Mouse (Mus musculus): ENCODE data around the gene Hoxd10.

Hoxd10 gene

DNA sequence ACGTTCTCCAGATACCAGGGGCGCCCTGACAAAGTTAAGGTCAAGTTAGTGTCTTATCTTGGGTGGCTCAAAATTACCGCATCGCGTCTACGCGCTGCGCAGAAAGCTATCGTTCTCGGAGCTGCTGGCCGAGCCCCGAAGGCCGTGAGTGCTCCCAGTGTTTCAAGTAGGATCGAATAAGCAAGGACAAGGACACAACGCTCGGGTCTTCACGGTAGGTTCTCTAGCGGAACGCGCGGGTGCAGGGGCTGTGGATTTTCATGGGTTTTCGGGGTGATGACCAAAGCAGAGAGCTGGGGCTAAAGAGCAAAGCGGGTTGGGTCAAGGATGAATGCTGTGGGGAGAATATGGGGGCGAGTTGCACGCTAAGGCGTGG, 12.1 kb upstream of the Hoxd10 start:
- in situ Hi-C loops (cut with MboI, MseI), result loop anchor here (10.0 kb wide), 1 partner anchor 615 kb away; no protein-coding TSS in a partner anchor

DNA sequence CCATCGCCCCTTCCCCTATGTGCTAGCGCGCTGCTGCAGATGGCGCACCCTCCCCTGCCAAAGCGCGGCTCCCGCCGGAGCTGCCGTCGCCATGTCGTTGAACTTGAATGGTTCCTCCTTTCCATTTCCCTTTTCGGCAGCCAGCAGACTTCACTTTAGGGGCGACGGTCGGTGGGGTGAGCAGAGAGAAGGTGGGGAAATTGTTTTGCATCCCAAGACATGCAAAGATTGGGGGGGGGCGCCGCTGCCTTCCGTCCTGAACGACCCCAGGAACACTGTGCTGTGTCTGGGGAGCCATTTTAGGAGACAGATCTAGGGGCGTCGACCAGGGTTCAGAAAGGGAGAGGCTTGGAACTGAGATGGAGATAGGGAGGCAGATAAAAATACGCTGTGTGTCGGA, 11.7 kb upstream of the Hoxd10 start:
- in situ Hi-C loops (cut with MboI, MseI), result loop anchor here (10.0 kb wide), 1 partner anchor 615 kb away; no protein-coding TSS in a partner anchor

DNA sequence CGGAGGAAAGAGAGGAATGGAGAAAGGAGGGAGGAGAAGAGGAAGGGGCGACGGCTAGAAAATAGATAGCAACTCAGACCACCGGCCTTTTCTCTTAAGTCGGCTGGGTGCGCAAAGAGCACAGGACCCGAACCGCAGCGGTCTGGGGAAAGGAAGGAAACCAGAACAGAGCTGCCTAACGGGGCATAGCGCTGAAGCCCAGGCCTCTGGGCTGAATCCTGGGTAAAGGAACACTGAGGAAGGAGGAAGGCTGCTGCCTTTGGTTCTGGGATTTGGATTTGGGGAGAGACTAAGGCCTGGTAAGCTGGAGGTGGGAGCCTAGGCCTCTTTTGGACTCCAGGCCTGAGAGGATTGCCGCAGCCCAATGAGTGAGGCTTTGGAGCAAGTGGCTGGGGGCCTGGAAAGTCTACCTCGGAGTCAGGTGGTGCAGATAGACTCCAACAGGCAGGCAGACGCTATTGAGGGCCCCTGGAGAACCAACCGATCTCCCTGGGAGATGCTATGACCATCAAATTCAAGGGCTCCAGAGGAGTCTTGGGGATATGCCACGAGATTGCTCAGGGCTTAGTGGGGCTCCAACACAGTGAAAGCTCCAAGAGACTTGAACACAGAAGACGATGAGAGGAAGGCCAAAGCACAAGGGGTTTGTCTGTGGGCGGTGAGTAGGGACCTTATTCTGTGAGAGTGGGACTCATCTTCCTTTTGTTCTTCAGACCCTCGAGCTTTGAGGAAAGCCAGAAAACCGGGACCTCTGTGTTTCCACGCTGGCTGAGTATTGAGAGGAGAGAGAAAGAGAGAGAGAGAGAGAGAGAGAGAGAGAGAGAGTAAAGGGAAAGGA, 10.9 kb upstream of the Hoxd10 start:
- in situ Hi-C loops (cut with MboI, MseI), result no loop called here

DNA sequence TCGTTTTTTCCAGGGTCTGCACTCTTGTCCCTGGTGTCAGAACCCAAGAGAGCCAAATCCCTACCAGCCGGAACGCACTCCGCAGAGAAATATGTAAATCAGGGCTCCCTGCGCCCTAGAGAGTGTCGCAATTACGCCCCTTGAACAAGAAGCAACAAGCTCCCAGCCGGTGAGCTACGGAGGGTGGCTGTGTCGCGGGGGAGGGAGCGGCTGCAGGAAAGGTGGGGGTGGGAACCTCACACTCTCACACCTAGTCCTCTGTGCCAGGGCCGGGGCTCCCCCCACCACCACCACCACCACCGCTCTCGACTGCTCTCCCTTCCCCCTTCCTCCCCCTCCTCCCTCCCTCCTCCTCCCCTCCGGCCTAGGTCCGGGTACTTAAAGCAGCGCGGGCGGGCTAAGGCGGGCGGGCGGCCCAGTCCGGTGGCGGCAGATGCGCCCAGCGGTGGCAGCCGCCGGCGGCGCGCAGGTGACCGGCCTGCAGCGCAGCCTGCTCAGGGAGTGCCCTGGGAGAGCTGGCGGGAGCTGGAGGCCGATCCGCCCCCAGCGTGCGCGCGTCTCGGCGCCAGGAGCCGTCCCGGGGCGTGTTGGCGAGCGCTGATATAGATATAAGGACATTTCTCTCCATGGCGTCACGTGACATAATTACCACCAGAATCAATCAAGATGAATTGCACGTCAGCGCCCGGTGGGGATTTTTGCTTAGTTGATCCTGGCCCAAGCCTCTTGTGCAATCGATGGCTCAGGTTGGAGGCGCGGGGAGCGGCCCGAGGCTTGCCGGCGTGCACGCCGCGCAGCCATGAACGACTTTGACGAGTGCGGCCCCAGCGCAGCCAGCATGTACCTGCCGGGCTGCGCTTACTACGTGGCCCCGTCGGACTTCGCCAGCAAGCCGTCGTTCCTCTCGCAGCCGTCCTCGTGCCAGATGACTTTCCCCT, 9.9 kb upstream of the Hoxd10 start:
- in situ Hi-C loops (cut with MboI, MseI), result no loop called here

DNA sequence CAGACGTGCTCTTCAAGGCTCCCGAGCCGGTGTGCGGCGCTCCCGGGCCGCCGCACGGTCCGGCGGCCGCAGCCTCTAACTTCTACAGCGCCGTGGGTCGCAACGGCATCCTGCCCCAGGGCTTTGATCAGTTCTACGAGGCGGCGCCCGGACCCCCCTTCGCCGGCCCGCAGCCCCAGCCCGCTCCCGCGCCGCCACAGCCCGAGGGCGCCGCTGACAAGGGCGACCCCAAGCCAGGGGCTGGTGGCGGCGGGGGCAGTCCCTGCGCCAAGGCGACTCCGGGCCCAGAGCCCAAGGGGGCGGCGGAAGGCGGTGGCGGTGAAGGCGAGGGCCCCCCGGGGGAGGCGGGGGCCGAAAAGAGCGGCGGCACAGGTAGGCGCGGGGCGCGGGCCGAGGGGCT, 8.9 kb upstream of the Hoxd10 start:
- in situ Hi-C loops (cut with MboI, MseI), result no loop called here

DNA sequence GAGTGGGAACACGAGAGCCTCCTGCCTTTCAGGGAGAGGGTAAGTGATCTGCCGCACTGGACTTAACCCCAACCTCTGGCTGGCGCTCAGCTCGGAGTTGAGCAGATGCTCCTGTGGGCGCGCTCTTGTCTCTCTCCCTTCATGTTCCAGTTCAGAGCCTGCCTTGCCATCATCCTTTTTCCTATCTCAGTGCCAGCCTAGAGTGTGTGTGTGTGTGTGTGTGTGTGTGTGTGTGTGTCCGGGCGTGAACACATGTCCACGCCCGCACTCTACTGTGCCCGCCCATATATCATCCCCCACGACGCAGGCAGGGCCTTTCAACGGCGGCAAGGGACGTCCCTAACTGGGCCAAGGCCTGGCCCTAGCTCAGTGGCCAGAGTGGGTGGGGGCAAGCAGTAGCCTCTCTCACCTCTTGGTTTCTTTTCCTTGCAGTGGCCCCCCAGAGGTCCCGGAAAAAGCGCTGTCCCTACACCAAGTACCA, 8.2 kb upstream of the Hoxd10 start:
- in situ Hi-C loops (cut with MboI, MseI), result no loop called here

DNA sequence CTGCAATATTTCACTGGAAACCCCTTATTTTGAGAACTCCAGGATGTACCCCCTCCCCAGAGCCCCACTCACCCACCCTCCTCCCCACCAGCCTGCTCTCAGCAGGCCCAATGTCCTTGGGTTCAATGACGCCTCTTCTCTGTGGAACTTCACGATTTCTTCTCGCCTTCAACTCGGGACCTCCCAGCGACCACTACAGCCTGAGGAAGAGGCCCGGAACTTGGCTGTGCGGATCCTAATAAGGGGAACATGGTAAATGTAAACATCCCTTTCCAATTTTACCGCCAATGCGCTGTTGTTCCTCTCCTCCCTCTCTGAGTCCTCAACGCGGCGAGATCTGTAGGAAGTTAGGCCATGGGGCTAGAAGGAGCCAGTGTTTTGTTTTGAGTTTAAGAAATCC, 7.6 kb upstream of the Hoxd10 start:
- in situ Hi-C loops (cut with MboI, MseI), result no loop called here

DNA sequence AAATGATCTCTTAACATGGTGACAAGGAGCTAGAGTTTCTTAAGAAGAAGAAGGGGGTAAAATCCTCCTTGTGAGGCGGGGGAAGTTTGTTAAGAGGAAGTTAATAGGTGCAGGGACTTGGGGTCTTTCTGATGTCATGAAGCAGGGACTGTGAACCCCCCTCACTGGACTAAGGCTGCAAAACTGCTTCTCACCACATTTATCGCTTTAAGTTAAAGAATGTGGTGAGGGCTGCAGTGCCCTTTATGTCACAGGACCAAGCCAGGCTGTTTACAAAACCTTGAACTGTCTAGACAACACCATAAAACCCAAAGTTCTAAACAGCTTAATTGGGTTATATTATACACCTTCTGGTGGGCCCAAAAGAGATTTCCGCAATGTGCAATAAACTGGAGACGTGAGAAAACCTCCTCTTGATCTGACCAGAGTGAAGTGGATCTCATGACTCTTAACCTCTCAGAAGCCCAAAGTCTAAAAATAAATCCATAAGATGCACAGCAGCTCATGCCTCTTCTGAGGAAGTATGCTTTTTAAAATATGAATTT, 6.6 kb upstream of the Hoxd10 start:
- in situ Hi-C loops (cut with MboI, MseI), result no loop called here

DNA sequence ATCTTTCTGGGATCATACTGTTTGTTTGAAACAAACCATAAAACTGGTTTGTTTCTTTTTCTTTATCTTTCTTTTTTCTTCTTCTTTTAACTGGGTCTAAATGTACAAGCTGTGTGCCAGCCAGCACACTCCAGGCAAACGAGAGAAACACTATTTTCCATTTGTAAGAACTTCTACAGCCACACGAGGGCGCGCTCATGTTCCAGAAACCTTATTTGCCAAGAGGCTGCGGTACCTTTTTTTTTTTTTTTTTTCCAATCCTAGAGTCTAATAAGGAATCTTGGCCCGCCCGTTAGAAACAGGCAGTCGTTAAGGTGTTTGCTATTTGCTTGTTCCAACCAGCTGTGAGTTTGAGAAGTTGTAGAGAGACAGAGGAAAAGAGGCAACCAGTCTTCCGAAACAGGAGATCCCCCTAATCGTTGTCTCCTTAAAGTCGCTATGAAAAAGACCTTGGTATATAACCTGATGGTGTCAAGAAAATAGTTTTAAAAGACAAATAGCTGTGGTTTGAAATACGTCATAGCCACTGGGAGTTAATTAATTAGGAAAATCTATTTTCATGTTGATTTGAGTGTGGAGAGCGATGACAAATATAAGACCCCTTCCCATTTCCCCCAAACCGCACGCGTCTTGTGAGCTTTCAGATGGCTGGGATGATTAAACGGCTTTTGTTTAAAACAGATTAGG, 5.3 kb upstream of the Hoxd10 start:
- in situ Hi-C loops (cut with MboI, MseI), result no loop called here

DNA sequence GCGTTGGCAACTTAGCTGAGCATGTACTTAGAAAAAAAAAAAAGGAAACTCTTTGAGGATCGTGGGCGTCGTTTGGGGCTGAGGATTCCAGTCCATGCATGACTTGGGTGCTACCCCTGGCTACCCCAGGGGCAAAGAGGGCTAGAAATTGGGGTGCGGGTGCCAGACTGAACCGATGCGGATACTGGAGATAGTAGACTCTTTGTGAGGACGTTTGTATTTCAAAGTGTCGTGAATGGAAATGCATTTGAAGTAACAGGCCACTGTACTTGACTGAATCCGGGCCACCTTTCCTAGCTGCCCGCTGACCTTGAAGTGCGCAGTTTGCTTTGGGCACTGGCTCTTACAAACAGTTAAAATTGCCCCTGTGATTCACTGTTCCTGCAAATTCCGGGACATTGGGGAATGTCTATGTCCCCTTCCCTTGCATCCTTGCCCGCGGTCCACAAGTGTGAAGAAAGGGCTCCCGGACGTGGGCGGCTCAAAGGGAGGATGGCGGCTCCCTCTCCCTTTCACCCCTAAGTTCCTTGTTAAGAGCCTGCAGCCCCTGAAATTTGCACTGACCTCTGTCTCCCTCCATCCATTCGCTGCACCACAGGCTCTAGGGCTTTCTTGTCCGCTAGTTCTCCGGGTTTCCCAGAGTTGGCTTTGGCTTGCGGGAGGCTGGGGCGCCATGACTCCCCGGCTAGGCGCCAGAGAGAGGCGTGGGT, 4.6 kb upstream of the Hoxd10 start:
- in situ Hi-C loops (cut with MboI, MseI), result no loop called here

DNA sequence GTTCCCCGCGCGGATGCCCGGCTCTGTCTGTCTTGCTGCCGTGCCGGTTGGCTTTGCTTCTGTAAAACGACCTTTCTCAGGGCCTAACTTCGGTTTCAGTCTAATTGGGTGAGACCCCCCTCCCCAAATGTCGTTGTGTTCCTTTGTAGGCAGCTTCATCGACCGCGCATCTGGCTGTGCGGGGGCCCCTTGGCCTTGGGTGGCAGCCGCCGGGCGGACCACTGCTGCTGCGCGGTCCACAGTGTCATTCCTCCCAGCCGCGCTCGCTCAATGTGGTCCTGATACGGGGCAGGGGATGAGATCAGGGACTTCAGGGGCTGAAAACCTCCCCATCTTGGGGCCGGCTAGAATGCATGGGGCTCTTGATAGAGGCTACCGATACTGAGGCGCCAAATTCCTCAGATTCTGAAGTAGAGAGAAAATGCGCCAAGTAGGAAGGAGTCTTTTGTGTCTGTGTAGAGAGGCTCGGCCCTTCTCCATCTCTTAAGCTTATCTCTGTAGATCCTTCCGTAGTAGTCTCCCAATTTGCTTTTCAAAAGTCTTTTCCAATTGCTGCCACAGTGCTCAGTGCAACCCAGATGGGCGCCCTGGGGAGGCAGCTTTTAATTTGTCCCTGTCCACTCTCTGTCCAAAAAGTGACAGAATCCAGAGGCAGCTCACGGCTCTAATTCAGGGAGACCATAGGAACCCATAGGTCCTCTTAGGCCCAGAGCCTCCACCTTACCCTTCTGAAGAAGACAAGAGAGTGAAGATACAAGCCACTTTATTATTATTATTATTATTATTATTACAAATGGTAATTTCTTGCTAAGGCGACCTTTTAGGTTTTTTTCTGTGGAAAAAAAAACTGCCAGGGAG, 3.8 kb upstream of the Hoxd10 start:
- in situ Hi-C loops (cut with MboI, MseI), result no loop called here

DNA sequence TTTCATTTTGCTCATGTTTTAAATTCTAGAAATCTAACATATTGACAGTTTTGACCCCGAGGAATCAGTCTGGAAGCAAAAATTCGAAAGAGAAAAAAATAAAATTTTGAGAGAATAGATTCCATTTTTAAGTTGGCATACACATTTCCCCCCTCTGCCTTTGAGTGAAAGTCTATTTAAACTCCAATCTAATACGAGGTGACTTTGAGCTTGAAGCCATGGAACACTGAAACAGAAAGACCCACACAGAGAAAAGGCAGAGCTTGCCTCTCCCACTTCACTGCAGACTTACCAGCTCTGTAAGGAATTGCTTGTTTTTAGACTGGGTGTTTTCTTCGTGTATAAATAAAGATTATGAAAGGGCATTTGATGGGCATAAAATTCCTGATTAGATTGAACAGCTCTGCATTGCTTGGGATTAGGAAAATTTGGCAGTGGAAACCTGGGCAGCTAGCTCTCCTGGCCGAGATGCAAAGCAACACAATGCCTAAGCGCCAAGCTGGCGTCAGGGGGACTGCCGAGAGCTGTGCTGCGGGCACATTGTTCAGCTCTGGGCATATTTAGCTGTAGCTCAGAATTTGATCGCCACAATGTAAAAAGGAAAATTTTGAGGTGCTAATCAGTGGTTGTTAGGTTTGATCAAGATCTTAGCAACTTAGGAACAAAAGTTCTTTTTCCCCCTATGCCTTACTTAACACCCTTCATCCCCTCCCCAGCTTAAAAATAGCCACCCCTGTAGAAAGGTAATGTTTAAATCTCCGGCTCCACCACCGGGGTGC, 2.7 kb upstream of the Hoxd10 start:
- in situ Hi-C loops (cut with MboI, MseI), result no loop called here

DNA sequence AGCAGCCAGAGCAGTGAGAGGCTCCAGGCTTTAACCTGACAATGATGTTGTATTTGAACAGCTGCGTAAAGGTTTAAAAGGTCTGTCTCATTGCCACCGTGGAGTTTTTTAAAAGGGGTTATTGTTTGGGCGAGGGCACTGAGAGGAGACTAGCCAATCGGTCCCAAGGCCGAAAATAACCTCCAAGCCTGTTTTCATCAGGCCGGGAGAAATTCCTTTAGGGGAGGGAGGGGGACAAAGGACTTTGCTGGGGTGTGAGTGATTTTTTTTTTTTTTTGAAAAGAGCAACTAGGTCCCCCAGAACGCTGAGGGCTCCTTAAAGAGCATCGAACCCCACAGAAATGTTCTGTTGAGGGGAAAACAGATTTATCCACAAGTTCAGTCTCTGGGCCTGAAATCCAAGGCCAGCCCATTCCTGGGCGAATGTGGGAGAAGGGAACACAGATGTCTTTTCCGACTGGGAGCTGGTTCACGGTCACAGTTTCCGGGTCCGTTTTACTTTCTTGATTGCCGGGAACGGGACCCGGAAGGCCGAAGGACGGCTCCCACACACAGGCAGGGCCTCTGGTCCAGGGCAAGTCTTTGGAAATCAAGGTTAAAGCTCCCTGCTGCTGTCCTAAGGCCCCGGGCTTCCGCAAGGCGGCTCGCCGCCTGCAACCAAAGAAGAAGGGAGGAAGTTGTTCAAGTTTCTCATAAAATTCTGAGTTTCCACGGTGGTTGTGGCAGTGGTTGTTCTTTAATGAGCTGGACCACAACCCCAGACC, 2.0 kb upstream of the Hoxd10 start:
- in situ Hi-C loops (cut with MboI, MseI), result loop anchor here (5.0 kb wide), 1 partner anchor 58 kb away; no protein-coding TSS in a partner anchor

DNA sequence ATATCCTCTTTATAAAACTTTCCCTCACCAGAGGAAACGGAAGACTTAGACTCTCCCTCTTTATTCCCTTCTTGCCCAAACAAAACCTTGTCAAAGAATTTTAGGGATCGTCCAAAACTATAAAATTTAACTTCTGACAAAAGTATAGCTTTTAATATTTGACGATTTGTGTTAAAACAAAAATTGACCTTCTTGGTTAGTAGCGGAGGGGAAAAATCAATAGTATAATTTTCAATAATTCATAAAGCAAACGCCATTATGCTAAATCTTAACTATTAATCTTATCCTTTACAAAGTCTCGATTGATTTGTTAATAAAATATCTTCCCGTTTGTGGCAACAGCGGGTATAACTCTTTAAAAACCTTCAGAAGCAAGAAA, 1.4 kb upstream of the Hoxd10 start:
- in situ Hi-C loops (cut with MboI, MseI), result loop anchor here (5.0 kb wide), 1 partner anchor 57 kb away; no protein-coding TSS in a partner anchor

DNA sequence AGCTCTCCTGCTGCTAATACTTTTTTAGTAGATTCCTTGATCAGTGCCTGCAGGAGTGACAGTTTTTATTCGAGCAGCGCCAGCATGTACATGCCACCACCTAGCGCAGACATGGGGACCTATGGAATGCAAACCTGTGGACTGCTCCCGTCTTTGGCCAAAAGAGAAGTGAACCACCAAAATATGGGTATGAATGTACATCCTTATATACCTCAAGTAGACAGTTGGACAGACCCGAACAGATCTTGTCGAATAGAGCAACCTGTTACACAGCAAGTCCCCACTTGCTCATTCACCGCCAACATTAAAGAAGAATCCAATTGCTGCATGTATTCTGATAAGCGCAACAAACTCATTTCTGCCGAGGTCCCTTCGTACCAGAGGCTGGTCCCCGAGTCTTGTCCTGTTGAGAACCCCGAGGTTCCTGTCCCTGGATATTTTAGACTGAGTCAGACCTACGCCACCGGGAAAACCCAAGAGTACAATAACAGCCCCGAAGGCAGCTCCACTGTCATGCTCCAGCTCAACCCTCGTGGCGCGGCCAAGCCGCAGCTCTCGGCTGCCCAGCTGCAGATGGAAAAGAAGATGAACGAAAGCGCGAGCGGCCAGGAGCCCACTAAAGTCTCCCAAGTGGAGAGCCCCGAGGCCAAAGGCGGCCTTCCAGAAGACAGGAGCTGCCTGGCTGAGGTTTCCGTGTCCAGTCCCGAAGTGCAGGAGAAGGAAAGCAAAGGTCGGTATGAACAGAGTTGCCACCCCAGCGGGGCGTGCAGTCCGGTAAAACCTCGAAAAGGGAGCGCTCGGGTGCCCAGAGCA, 477 bp downstream of the Hoxd10 start:
- in situ Hi-C loops (cut with MboI, MseI), result loop anchor here (5.0 kb wide), 1 partner anchor 55 kb away; no protein-coding TSS in a partner anchor

DNA sequence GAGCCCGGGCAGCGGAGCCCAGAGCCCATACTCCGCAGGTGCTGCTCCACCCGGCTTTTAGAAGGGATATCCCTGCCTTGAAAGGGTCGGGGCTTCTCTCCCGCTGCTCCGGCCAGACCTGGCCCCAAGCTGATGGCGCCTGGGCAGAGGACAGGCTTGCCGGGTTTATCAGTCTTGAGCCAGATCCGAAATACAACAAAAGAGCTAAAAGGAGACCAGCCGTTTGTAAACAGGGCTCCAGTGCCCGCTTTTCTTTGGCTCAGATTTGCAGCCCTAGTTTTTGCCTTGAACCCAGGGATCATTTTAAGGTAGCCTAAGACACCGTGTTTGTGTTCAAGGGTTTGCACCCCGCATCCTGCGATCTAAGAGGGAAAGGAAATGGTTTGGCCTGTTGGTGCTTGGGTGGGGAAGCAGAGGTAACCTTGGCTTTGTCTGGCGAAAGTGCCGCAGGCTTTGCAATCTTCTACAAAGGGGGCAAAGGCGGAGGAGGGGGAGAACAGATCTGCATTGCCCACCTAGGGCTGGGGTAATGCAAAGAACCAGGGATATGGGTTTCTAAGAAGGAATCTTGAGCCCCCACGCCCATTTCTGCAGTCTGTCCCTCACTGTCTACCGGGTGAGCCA, 1.2 kb downstream of the Hoxd10 start:
- in situ Hi-C loops (cut with MboI, MseI), result loop anchor here (5.0 kb wide), 1 partner anchor 54 kb away; no protein-coding TSS in a partner anchor

DNA sequence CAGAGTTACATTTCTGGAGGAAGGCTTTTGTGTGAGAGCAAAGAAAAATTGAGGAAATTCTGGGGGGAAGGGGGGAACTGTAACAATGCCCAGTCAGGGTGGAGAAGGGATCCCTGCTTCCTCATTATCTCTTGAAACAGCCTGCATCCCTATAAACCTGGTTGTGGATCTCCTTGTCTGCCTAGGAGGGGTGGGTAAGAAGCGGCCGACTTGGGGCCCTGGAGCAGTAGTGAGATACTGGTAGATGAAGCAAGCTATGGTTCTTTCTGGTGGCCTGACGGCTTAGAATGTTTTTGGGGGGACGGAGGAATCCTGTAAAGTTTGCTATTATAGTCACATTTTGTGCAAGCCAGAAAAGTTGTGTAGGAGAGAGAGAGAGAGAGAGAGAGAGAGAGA, 1.7 kb downstream of the Hoxd10 start:
- in situ Hi-C loops (cut with MboI, MseI), result loop anchor here (5.0 kb wide), 1 partner anchor 54 kb away; no protein-coding TSS in a partner anchor
